Mouse (Mus musculus): Measurements from ENCODE around the gene Tagln.

GRCm38 (mm10) chr9:45981331-45981730 lies 45.5 kb upstream of the Tagln start:
- peak; percentile 52 for TF ChIP-seq CTCF (IDR thresholded peaks at IDR 0.05; ENCODE audit: low read depth)
- no peak for TF ChIP-seq EP300 (optimal IDR thresholded peaks at IDR 0.05)

All from stomach, postnatal 0 days (tissue).